Mouse (Mus musculus) gastrocnemius, postnatal 14 days (tissue): Measurements from ENCODE around the gene Cyp2d40. TPM values are rescaled to one million over a fixed set of nuclear protein-coding genes. Genes with fewer than 3 reads are reported as not detected.
A peak's percentile ranks its signal among the peaks of the same experiment; 100 is the strongest.
"Not testable (repeated sequence)": the region's sequence is repeated elsewhere in the genome, so short reads cannot be mapped to it uniquely, and the experiment has no call there.

ENCODE experiments used
- DNase-seq: peaks from one replicate; pipeline ENCODE4 v3.0.0; 2021; ENCODE audit warnings: mixed read lengths
- intact Hi-C: fragments of 180-260 bp; cut with DNase I; formaldehyde crosslinking; loops from one replicate; pipeline ENCODE4 v1.15.1; 2025; ENCODE audit warnings: low total_unique reads
- long read RNA-seq, 2 experiments: library from polyadenylated mRNA; stranded (forward); transcript quantifications; one replicate each; pipeline ENCODE4 v2.0.0; 2021
- total RNA-seq, 2 experiments: library from RNA; stranded (reverse); gene quantifications; 2 replicates each; pipeline ENCODE4 v1.2.3; 2021

The Cyp2d40 gene
- not detected for total RNA-seq
- long read RNA-seq, experiment 1, result 0 reads
- long read RNA-seq, experiment 2, result 0 reads

GRCm38 (mm10) chr15:82763631-82764420 lies at the start of gene Cyp2d40:
TSS of gene Cyp2d40 (minus strand) at chr15:82764183.
- intact Hi-C loops, result no loop called here
- DNase-seq, result no peak

GRCm38 (mm10) chr15:82810556-82810955 lies 46.6 kb upstream of the Cyp2d40 start:
- DNase-seq, result no peak
- intact Hi-C loops, result loop anchor here (10.0 kb wide), 1 partner anchor 294 kb away; no protein-coding TSS in a partner anchor

GRCm38 (mm10) chr15:82809511-82809910 lies 45.5 kb upstream of the Cyp2d40 start:
- no peak for DNase-seq
- intact Hi-C loops, result loop anchor here (5.0 kb wide), 1 partner anchor 398 kb away; no protein-coding TSS in a partner anchor

GRCm38 (mm10) chr15:82806969-82807763 lies 43.2 kb upstream of the Cyp2d40 start:
- intact Hi-C loops, result loop anchor here (5.0 kb wide), 1 partner anchor 400 kb away; no protein-coding TSS in a partner anchor
- DNase-seq, result no peak

- peak; percentile 67 for DNase-seq
These were observed 41.0 kb upstream of the Cyp2d40 start for GRCm38 (mm10) chr15:82804708-82805639.

GRCm38 (mm10) chr15:82795936-82796440 lies 32.0 kb upstream of the Cyp2d40 start:
- DNase-seq, result no peak
- intact Hi-C loops, result no loop called here

More at GRCm38 (mm10) chr15:82804708-82805639, 41.0 kb upstream of the Cyp2d40 start:
- intact Hi-C loops, result loop anchor here (5.0 kb wide), 1 partner anchor 402 kb away; no protein-coding TSS in a partner anchor

GRCm38 (mm10) chr15:82794277-82794676 lies 30.3 kb upstream of the Cyp2d40 start, which contains the start of gene Cyp2d26:
TSS of gene Cyp2d26 (minus strand) at chr15:82794294.
- DNase-seq, result no peak
- intact Hi-C loops, result no loop called here

GRCm38 (mm10) chr15:82793868-82794267 lies 29.9 kb upstream of the Cyp2d40 start:
- no peak for DNase-seq
- intact Hi-C loops, result no loop called here

GRCm38 (mm10) chr15:82793454-82793853 lies 29.5 kb upstream of the Cyp2d40 start:
- DNase-seq, result no peak
- intact Hi-C loops, result no loop called here

GRCm38 (mm10) chr15:82792566-82792965 lies 28.6 kb upstream of the Cyp2d40 start:
- intact Hi-C loops, result no loop called here

GRCm38 (mm10) chr15:82784581-82784980 lies 20.6 kb upstream of the Cyp2d40 start:
- intact Hi-C loops, result no loop called here
- DNase-seq, result no peak

More at GRCm38 (mm10) chr15:82792566-82792965, 28.6 kb upstream of the Cyp2d40 start:
- DNase-seq, result no peak

- no peak for DNase-seq
- intact Hi-C loops, result loop anchor here (2.0 kb wide), 1 partner anchor 101 kb away; no protein-coding TSS in a partner anchor
These were observed 19.8 kb upstream of the Cyp2d40 start for GRCm38 (mm10) chr15:82783800-82784199.

GRCm38 (mm10) chr15:82777856-82778255 lies 13.9 kb upstream of the Cyp2d40 start:
- DNase-seq, intact Hi-C loops: not testable (repeated sequence)

GRCm38 (mm10) chr15:82765943-82766342 lies 2.0 kb upstream of the Cyp2d40 start:
- intact Hi-C loops, result no loop called here
- no peak for DNase-seq

GRCm38 (mm10) chr15:82764881-82765280 lies 898 bp upstream of the Cyp2d40 start:
- intact Hi-C loops, result no loop called here
- no peak for DNase-seq

- intact Hi-C loops, result no loop called here
- no peak for DNase-seq
These were observed 15.8 kb downstream of the Cyp2d40 start for GRCm38 (mm10) chr15:82748141-82748540.

GRCm38 (mm10) chr15:82747516-82747915 lies 16.5 kb downstream of the Cyp2d40 start:
- intact Hi-C loops, result no loop called here
- no peak for DNase-seq

GRCm38 (mm10) chr15:82733331-82733925 lies 30.6 kb downstream of the Cyp2d40 start:
- intact Hi-C loops, DNase-seq: not testable (repeated sequence)
